ENCODE assay signal across 25 mouse cellular contexts in the genomic region with DNA sequence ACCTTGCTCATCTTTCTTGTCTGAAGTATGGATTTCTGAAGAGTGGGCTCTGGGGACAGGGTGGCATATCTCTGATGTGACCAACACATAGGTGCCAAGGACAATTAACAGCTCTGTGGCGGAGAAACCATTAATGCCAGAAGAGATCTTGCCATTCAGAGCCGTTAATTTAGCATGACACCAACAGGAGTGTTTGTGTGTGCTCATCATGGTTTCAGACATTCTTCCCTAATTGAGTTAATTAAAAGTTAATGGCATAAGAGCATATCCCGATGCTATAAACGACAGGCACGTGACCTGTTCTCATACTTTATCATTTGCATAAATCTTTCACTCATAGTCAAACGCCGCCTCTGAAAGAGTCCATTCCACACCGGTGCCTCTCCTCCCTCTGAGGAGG.
DNase-seq lines count a peak whose midpoint lies in the region; ATAC-seq and TF ChIP-seq lines count a peak whose summit lies in the region.
"Had no signal": no experiment of that assay in that cellular context is flagged by ENCODE, and none has a peak within 500 bp of the region (broad histone marks: within the 10 kb centered on the region; RNA-seq: fewer than 3 reads in every experiment).

No protein-coding gene starts in this region.

- H3K9ac ChIP-seq in neural tube, embryonic 12.5 days: no peak overlapping the region
- H3K9ac ChIP-seq in limb, embryonic 11.5 days (ENCODE audit: low read length): no peak overlapping the region
- H3K9ac ChIP-seq: forebrain, embryonic 15.5 days; heart, embryonic 12.5 days; heart, embryonic 15.5 days; hindbrain, embryonic 13.5 days had no signal

- 63% methylated on average over 8 of the region's 8 CpGs for WGBS in neural tube, embryonic 12.5 days
- 35% methylated on average over 8 of the region's 8 CpGs for WGBS in limb, embryonic 11.5 days

- TF ChIP-seq POLR2A in brain, embryonic 14.5 days (IDR thresholded peaks at IDR 0.05; ENCODE audit: borderline replicate concordance, extremely low read depth, insufficient read depth, insufficient read length, poor library complexity, severe bottlenecking): no peak

- TF ChIP-seq CTCF in brain, embryonic 14.5 days (IDR thresholded peaks at IDR 0.05; ENCODE audit: borderline replicate concordance, extremely low read depth, insufficient read depth, insufficient read length): no peak

- no peak for ATAC-seq in neural tube, embryonic 12.5 days (ENCODE audit: low FRiP score, low read depth)
- ATAC-seq in limb, embryonic 11.5 days (ENCODE audit: insufficient number of reproducible peaks, low FRiP score, low TSS enrichment, low read depth): no peak
- ATAC-seq: activated CD4-positive, CD25-positive, alpha-beta regulatory T cell, adult 4 months; CD4-positive, CD25-positive, alpha-beta regulatory T cell, adult 4 months; forebrain, embryonic 15.5 days; hindbrain, embryonic 16.5 days had no signal

- no peak overlapping the region for H3K27ac ChIP-seq in neural tube, embryonic 12.5 days
- no peak overlapping the region for H3K27ac ChIP-seq in limb, embryonic 11.5 days (replicated peaks; ENCODE audit: low read depth, low read length)
- H3K27ac ChIP-seq: forebrain, embryonic 10.5 days; forebrain, embryonic 15.5 days; heart, embryonic 15.5 days; hindbrain, embryonic 10.5 days; hindbrain, embryonic 13.5 days had no signal

- no peaks in the 10 kb centered on the region for H3K27me3 ChIP-seq in neural tube, embryonic 12.5 days (replicated peaks)
- H3K27me3 ChIP-seq in limb, embryonic 11.5 days (ENCODE audit: control insufficient read depth, insufficient read depth, low read length): no peaks in the 10 kb centered on the region
- H3K27me3 ChIP-seq: forebrain, embryonic 15.5 days; heart, embryonic 12.5 days; heart, embryonic 15.5 days; hindbrain, embryonic 13.5 days had no signal

- H3K36me3 ChIP-seq in neural tube, embryonic 12.5 days: no peaks in the 10 kb centered on the region
- H3K36me3 ChIP-seq in limb, embryonic 11.5 days (ENCODE audit: control insufficient read depth, insufficient read depth, low read length): no peaks in the 10 kb centered on the region
- H3K36me3 ChIP-seq: forebrain, embryonic 10.5 days; forebrain, embryonic 15.5 days; heart, embryonic 12.5 days; heart, embryonic 15.5 days; hindbrain, embryonic 10.5 days; hindbrain, embryonic 13.5 days had no signal

- no peak for DNase-seq in neural tube, embryonic 10.5 days (ENCODE audit: extremely low spot score, low spot score)
- peak; percentile 47 for DNase-seq in brain, embryonic 14.5 days (ENCODE audit: low read depth)
- DNase-seq in limb, embryonic 11.5 days (ENCODE audit: low spot score): no peak
- peak; percentile 11 for DNase-seq in retina, embryonic 14.5 days (ENCODE audit: low spot score)
- no peak for DNase-seq in thymus, adult 18-20 months
- DNase-seq in testis, postnatal 10 days (ENCODE audit: low spot score): no peak
- no peak for DNase-seq in testis, postnatal 14 days (ENCODE audit: low spot score)
- DNase-seq: adrenal gland, postnatal 14 days; cerebellum, adult 18-20 months; cerebellum, adult 9-10 months; cerebellum, postnatal 14 days; gastrocnemius, postnatal 25 days; heart, adult 18-20 months; heart, postnatal 10 days; heart, postnatal 36 days had no signal

- no peak overlapping the region for H3K4me3 ChIP-seq in neural tube, embryonic 12.5 days
- H3K4me3 ChIP-seq in limb, embryonic 11.5 days (ENCODE audit: low read depth, low read length): no peak overlapping the region
- H3K4me3 ChIP-seq: forebrain, embryonic 10.5 days; forebrain, embryonic 15.5 days; heart, embryonic 12.5 days; heart, embryonic 15.5 days; hindbrain, embryonic 10.5 days; hindbrain, embryonic 13.5 days had no signal

- no peaks in the 10 kb centered on the region for H3K9me3 ChIP-seq in neural tube, embryonic 12.5 days
- no peaks in the 10 kb centered on the region for H3K9me3 ChIP-seq in limb, embryonic 11.5 days (ENCODE audit: control insufficient read depth, low read length)
- H3K9me3 ChIP-seq: forebrain, embryonic 10.5 days; forebrain, embryonic 15.5 days; heart, embryonic 12.5 days; heart, embryonic 15.5 days; hindbrain, embryonic 10.5 days; hindbrain, embryonic 13.5 days had no signal

- peaks cover 9% of the 10 kb centered on the region for H3K4me1 ChIP-seq in neural tube, embryonic 12.5 days
- 0 out of 2 replicates have a peak, but pooled peaks cover 4% of the 10 kb centered on the region for H3K4me1 ChIP-seq in limb, embryonic 11.5 days (ENCODE audit: control insufficient read depth, insufficient read depth, low read length)
- H3K4me1 ChIP-seq: heart, embryonic 12.5 days; heart, embryonic 15.5 days; hindbrain, embryonic 10.5 days had no signal

- H3K4me2 ChIP-seq in neural tube, embryonic 12.5 days (replicated peaks): peak overlapping the region; percentile 28
- peak overlapping the region; percentile 34; the same call in 1 of the 2 replicates for H3K4me2 ChIP-seq in limb, embryonic 11.5 days (ENCODE audit: low read depth, severe bottlenecking)
- H3K4me2 ChIP-seq: forebrain, embryonic 15.5 days; heart, embryonic 12.5 days; heart, embryonic 15.5 days; hindbrain, embryonic 13.5 days had no signal

Comparison
In these comparisons a context has a peak if more than half of its experiments do, and no peak if none do; other contexts are left out.
1. DNase-seq: peak in brain, embryonic 14.5 days (single experiment) and retina, embryonic 14.5 days (single experiment); none in neural tube, embryonic 10.5 days (single experiment), limb, embryonic 11.5 days (single experiment), thymus, adult 18-20 months (0 of 2), testis, postnatal 10 days (single experiment) and testis, postnatal 14 days (single experiment).